Mouse (Mus musculus): ENCODE data around the gene Slc27a1. TPM values are rescaled to one million over a fixed set of nuclear protein-coding genes. Genes with fewer than 3 reads are reported as not detected.

Slc27a1 gene
- total and polyA plus RNA-seq, 3 experiments, result 0.46 to 1.3 TPM; not detected in 1

- TF ChIP-seq GABPA (IDR thresholded peaks at IDR 0.05; ENCODE audit: low read depth, low read length), result no peak
- no peak for TF ChIP-seq ZMIZ1 (IDR thresholded peaks at IDR 0.05; ENCODE audit: low read depth, low read length)
- no peak for TF ChIP-seq MYC (IDR thresholded peaks at IDR 0.05; ENCODE audit: low read depth, low read length)
- TF ChIP-seq MYB (IDR thresholded peaks at IDR 0.05; ENCODE audit: low read depth, low read length), result no peak
- no peak for TF ChIP-seq JUND (IDR thresholded peaks at IDR 0.05; ENCODE audit: low read depth, low read length)
Observed at GRCm38 (mm10) chr8:71554644-71555043, 14.0 kb upstream of the Slc27a1 start (continued).

GRCm38 (mm10) chr8:71558071-71558957, 10.4 kb upstream of the Slc27a1 start, which contains the start of gene Tmem221:
Gene Tmem221 (minus strand): TSS chr8:71558871.
- peaks cover 9 to 32% of the 10 kb centered on the region in 2 experiments for H3K4me1 ChIP-seq (ENCODE audit: control insufficient read depth in 1 of 2, insufficient read depth in 2 of 2, low read length in 2 of 2)
- peak within 1 kb of the TSS; percentile 74 to 97 for H3K4me3 ChIP-seq (ENCODE audit: control insufficient read depth in 1 of 2, insufficient read depth in 1 of 2, low read depth in 2 of 2, low read length in 2 of 2)
- DNase-seq (ENCODE audit: low read depth, low spot score), result peak; percentile 59
- TF ChIP-seq SIN3A (IDR thresholded peaks at IDR 0.05; ENCODE audit: low read length), result peak; percentile 17; the same call in 1 of the 2 replicates
- TF ChIP-seq POLR2AphosphoS5 (IDR thresholded peaks at IDR 0.05; ENCODE audit: borderline replicate concordance, low read depth, low read length), result no peak
- no peak for TF ChIP-seq KAT2A (conservative IDR thresholded peaks at IDR 0.05; ENCODE audit: low read depth, low read length)
- no peak; the same call in 1 of the 2 replicates for TF ChIP-seq UBTF (IDR thresholded peaks at IDR 0.05; ENCODE audit: borderline replicate concordance, insufficient read depth, low read depth, low read length)
- TF ChIP-seq MAZ (IDR thresholded peaks at IDR 0.05; ENCODE audit: low read depth, low read length), result no peak
- TF ChIP-seq MYC (IDR thresholded peaks at IDR 0.05; ENCODE audit: low read depth, low read length), result no peak
- TF ChIP-seq USF2 (IDR thresholded peaks at IDR 0.05; ENCODE audit: borderline replicate concordance in 1 of 2, insufficient read depth in 1 of 2, low read depth in 1 of 2, low read length in 2 of 2), result no peak
- no peak for TF ChIP-seq E2F4 (IDR thresholded peaks at IDR 0.05; ENCODE audit: borderline replicate concordance, low read depth, low read length)
- no peak for TF ChIP-seq ZC3H11A (IDR thresholded peaks at IDR 0.05; ENCODE audit: low read depth, low read length)
- no peak for TF ChIP-seq TCF12 (IDR thresholded peaks at IDR 0.05; ENCODE audit: low read depth, low read length)
- TF ChIP-seq CHD1 (IDR thresholded peaks at IDR 0.05; ENCODE audit: low read depth, low read length), result no peak
- no peak for TF ChIP-seq GABPA (IDR thresholded peaks at IDR 0.05; ENCODE audit: low read depth, low read length)
- TF ChIP-seq ELF1 (IDR thresholded peaks at IDR 0.05; ENCODE audit: low read depth, low read length), result no peak
- TF ChIP-seq EP300 (IDR thresholded peaks at IDR 0.05; ENCODE audit: low read depth in 1 of 2, low read length in 2 of 2), result no peak; a peak in 1 of 4 replicates
- TF ChIP-seq MAFK (IDR thresholded peaks at IDR 0.05; ENCODE audit: borderline replicate concordance, low read depth, low read length), result no peak
- TF ChIP-seq TAL1 (IDR thresholded peaks at IDR 0.05; ENCODE audit: low read length), result no peak
- no peak for TF ChIP-seq USF1 (IDR thresholded peaks at IDR 0.05; ENCODE audit: low read depth, low read length)
- TF ChIP-seq ETS1 (IDR thresholded peaks at IDR 0.05; ENCODE audit: low read depth, low read length), result no peak
- no peak for TF ChIP-seq TBP (IDR thresholded peaks at IDR 0.05; ENCODE audit: low read depth, low read length)
- 0 out of 2 replicates have a peak, but pooled peaks have one; percentile 16 for TF ChIP-seq MAX (IDR thresholded peaks at IDR 0.05; ENCODE audit: low read length)
- no peak for TF ChIP-seq BHLHE40 (IDR thresholded peaks at IDR 0.05; ENCODE audit: borderline replicate concordance, low read depth, low read length)
- TF ChIP-seq RAD21 (IDR thresholded peaks at IDR 0.05; ENCODE audit: low read depth, low read length), result no peak
- no peak for TF ChIP-seq POLR2AphosphoS2 (IDR thresholded peaks at IDR 0.05; ENCODE audit: low read length)
- no peak for TF ChIP-seq RCOR1 (IDR thresholded peaks at IDR 0.05; ENCODE audit: low read depth, low read length)
- peak; percentile 50 to 74; a peak in 2 of 4 replicates for TF ChIP-seq POLR2A (IDR thresholded peaks at IDR 0.05; ENCODE audit: control insufficient read depth in 1 of 2, insufficient read depth in 1 of 2, low read depth in 1 of 2, low read length in 2 of 2, poor library complexity in 1 of 2)
- 0 out of 2 replicates have a peak, but pooled peaks have one; percentile 52 for TF ChIP-seq ZMIZ1 (IDR thresholded peaks at IDR 0.05; ENCODE audit: low read depth, low read length)
- no peak for TF ChIP-seq CHD2 (IDR thresholded peaks at IDR 0.05; ENCODE audit: low read length)
- TF ChIP-seq SMC3 (IDR thresholded peaks at IDR 0.05; ENCODE audit: low read depth, low read length), result no peak
- no peak for TF ChIP-seq MEF2A (IDR thresholded peaks at IDR 0.05; ENCODE audit: extremely low read depth, insufficient replicate concordance, low read depth, low read length, poor library complexity, severe bottlenecking)
- no peak for TF ChIP-seq GATA1 (IDR thresholded peaks at IDR 0.05; ENCODE audit: low read depth, low read length)
- TF ChIP-seq ZKSCAN1 (IDR thresholded peaks at IDR 0.05; ENCODE audit: low read depth, low read length), result no peak

More at GRCm38 (mm10) chr8:71558071-71558957, 10.4 kb upstream of the Slc27a1 start, which contains the start of gene Tmem221:
- Histone ChIP-seq H3K79me2 (ENCODE audit: control insufficient read depth, insufficient read depth, low read length, poor library complexity) (no peaks in the 10 kb centered on the region), H3K9ac (ENCODE audit: control insufficient read depth, low read depth, low read length, poor library complexity, severe bottlenecking) (peak within 1 kb of the TSS; percentile 80), H3K9me3 (replicated peaks; ENCODE audit: insufficient read depth, low read length) (no peaks in the 10 kb centered on the region), H3K36me3 (ENCODE audit: control insufficient read depth in 1 of 2, insufficient read depth in 2 of 2, low read length in 2 of 2) (peaks cover 0 to 14% of the 10 kb centered on the region in 2 experiments; a peak in 2 of 4 replicates), H3K27ac (ENCODE audit: control insufficient read depth, low read depth, low read length) (no peak within 1 kb of the TSS), H3K27me3 (ENCODE audit: control insufficient read depth in 1 of 2, insufficient read depth in 2 of 2, low read length in 2 of 2) (no peaks in the 10 kb centered on the region)

All from MEL (cell line).